Mouse (Mus musculus) C2C12 (cell line): Measurements from ENCODE around the gene Gm49396.

Experiments
- CEBPB ChIP-seq: IDR thresholded peaks from one replicate; pipeline ENCODE4 v1.6.1; 2011; ENCODE audit warnings: low read depth, mild to moderate bottlenecking, control low read depth, moderate library complexity
- CTCF ChIP-seq: IDR thresholded peaks from one replicate; pipeline ENCODE4 v1.5.1; 2011; ENCODE audit not compliant: control insufficient read depth, insufficient read depth, insufficient read length
- FOSL1 ChIP-seq: IDR thresholded peaks from one replicate; pipeline ENCODE4 v1.8.0; 2011; ENCODE audit warnings: mild to moderate bottlenecking, low read length; ENCODE audit not compliant: poor library complexity, insufficient read depth, severe bottlenecking
- MAX ChIP-seq: IDR thresholded peaks from one replicate; pipeline ENCODE4 v1.6.1; 2011; ENCODE audit warnings: mild to moderate bottlenecking, control low read depth
- MYOD1 ChIP-seq: IDR thresholded peaks from one replicate; pipeline ENCODE4 v1.6.1; 2011; ENCODE audit warnings: low read depth; ENCODE audit not compliant: control insufficient read depth, insufficient read length
- USF1 ChIP-seq: IDR thresholded peaks from one replicate; pipeline ENCODE4 v1.6.1; 2011; ENCODE audit warnings: low read depth, mild to moderate bottlenecking, control low read depth, moderate library complexity

DNA sequence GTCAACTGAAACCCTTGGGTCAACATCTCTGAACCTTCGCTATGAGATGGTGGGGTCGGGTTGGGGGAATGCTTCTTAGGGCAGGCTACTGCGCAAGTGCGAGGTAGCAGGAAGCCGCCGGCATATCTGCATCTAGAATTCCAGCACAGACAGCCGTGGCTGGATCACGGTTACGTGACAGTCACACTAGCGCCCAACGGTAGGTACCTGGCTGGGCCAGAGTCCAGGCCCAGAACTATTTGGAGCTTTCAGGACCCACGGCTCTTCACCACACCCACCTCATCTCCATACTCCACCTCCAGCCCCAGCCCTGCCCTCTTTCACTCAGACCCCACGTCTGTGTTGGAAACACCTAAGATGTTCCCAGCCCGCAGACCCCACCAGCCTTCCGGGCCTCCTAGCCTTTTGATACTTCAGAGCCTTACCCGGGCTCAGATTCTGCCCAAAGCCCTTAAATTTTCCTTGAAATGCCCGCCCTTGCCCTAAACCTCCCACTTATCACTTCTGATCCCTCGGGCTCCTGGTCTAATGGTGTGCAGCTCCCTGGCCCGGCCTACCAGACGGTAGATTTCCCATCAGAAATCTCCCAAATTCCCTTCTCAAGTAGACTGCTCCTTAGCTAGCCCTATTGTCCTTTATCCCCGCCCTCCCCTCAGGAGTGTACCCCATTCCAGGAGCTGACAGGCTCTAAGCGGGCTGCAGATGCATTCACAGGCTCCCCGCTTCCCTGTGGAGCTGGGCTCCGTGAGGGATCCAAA is 48.0 kb upstream of the Gm49396 start:
- TF ChIP-seq CTCF (no peak), MAX (no peak), USF1 (no peak), MYOD1 (no peak), CEBPB (no peak), FOSL1 (no peak)
